Mouse (Mus musculus) kidney, postnatal 0 days (tissue): ENCODE data around the gene Slc26a8. TPM values are rescaled to one million over a fixed set of nuclear protein-coding genes. Genes with fewer than 3 reads are reported as not detected.

Experiments
- ATAC-seq: fragments of 200-750 bp; cut with Nextera tagmentation; replicated peaks from 2 replicates; pipeline ENCODE4 v1.8.0; 2017; ENCODE audit warnings: low read depth, moderate number of reproducible peaks, moderate TSS enrichment, moderate library complexity; ENCODE audit not compliant: low FRiP score
- DNase-seq: peaks from one replicate; pipeline ENCODE4 v3.0.0-alpha.2; 2016; ENCODE audit warnings: low spot score
- H3K27ac ChIP-seq: fragments of 300-500 bp; sonication (generic); 2 replicates; pipeline ENCODE4 v1.5.1; 2014; ENCODE audit warnings: mild to moderate bottlenecking
- H3K27me3 ChIP-seq: fragments of 300-500 bp; sonication (generic); 2 replicates; pipeline ENCODE4 v1.6.1; 2014; ENCODE audit warnings: low read length, mixed read lengths; ENCODE audit not compliant: insufficient read depth
- H3K36me3 ChIP-seq: fragments of 300-500 bp; sonication (generic); 2 replicates; pipeline ENCODE4 v1.6.1; 2014; ENCODE audit warnings: low read length, mixed read lengths; ENCODE audit not compliant: insufficient read depth
- H3K4me1 ChIP-seq: fragments of 300-500 bp; sonication (generic); replicated peaks from 2 replicates; pipeline ENCODE4 v1.6.1; 2014; ENCODE audit warnings: antibody characterized with exemption, low read length, mixed read lengths; ENCODE audit not compliant: insufficient read depth
- H3K4me2 ChIP-seq: fragments of 300-500 bp; sonication (generic); 2 replicates; pipeline ENCODE4 v1.6.1; 2014; ENCODE audit warnings: mild to moderate bottlenecking, low read length, moderate library complexity, mixed read lengths
- H3K4me3 ChIP-seq: fragments of 300-500 bp; sonication (generic); replicated peaks from 2 replicates; pipeline ENCODE4 v1.5.1; 2014; ENCODE audit warnings: low read depth, low read length
- H3K9ac ChIP-seq: fragments of 300-500 bp; sonication (generic); 2 replicates; pipeline ENCODE4 v1.6.1; 2014; ENCODE audit warnings: low read depth, low read length
- H3K9me3 ChIP-seq: fragments of 300-500 bp; sonication (generic); replicated peaks from 2 replicates; pipeline ENCODE4 v1.6.1; 2016; ENCODE audit warnings: low read length, inconsistent platforms, mixed read lengths
- CTCF ChIP-seq: IDR thresholded peaks from 2 replicates; pipeline ENCODE4 v1.5.1; 2016; ENCODE audit warnings: antibody characterized with exemption, low read depth, mild to moderate bottlenecking, moderate library complexity
- WGBS: fragments of 180-500 bp; shearing (Covaris S2); extraction: QIAGEN DNeasy Blood & Tissue Kit; methylation state at CpG from one replicate; pipeline ENCODE4 v1.1.7; 2014; 5-methylcytosine and 5-hydroxymethylcytosine counted together
- polyA plus RNA-seq: library from polyadenylated mRNA; unstranded; fragments of >200 nt; fragmentation: Nextera tagmentation; extraction: Ambion mirVana; gene quantifications from 2 replicates; pipeline ENCODE4 v1.2.1, GENCODE M21; 2015

Gene Slc26a8
- polyA plus RNA-seq, 1 experiment from 2014 or later = 0.76 TPM

- Histone ChIP-seq H3K9me3 (no peaks in the 10 kb centered on the region), H3K4me1 (no peaks in the 10 kb centered on the region), H3K36me3 (no peaks in the 10 kb centered on the region), H3K27ac (peak overlapping the region; percentile 31; the same call in 1 of the 2 replicates), H3K27me3 (no peaks in the 10 kb centered on the region), H3K4me2 (no peak overlapping the region), H3K4me3 (no peak overlapping the region), H3K9ac (no peak overlapping the region)
- ATAC-seq = peak; percentile 60; the same call in 1 of the 2 replicates
- peak; percentile 18 for DNase-seq
- WGBS = 45% methylated on average over 13 of the region's 13 CpGs
- TF ChIP-seq CTCF = no peak
These were observed 7.5 kb downstream of the Slc26a8 start for GRCm38 (mm10) chr17:28682311-28683084.

DNA sequence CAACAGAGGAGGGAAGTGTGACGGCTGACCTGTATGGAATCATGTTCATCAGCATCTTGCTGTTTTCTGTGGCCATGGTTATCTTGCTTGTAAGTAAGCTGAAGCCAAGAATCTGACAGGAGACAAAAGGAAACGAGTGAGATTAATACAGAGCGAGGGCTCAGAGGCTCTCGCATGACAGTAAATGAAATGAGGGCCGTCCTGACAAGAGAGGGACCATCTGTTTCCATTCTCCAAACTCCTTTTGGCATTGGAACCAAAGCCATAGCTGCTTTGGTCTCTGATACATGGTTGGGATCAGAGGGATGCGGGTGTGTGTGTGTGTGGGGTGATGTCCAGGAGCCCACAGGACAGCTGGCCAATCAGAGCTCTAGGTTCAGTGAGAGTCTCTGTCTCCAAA is 30.5 kb downstream of the Slc26a8 start:
- Histone ChIP-seq H3K4me1 (no peaks in the 10 kb centered on the region), H3K4me3 (no peak overlapping the region), H3K27ac (no peak overlapping the region), H3K9ac (no peak overlapping the region), H3K36me3 (no peaks in the 10 kb centered on the region), H3K27me3 (no peaks in the 10 kb centered on the region), H3K9me3 (no peaks in the 10 kb centered on the region), H3K4me2 (no peak overlapping the region)
- no peak for TF ChIP-seq CTCF
- 31% methylated on average over 6 of the region's 6 CpGs for WGBS
- peak; percentile 66 for DNase-seq
- ATAC-seq = no peak

GRCm38 (mm10) chr17:28657936-28658335 is 32.1 kb downstream of the Slc26a8 start:
- Histone ChIP-seq H3K36me3 (no peaks in the 10 kb centered on the region), H3K4me2 (no peak overlapping the region), H3K9me3 (no peaks in the 10 kb centered on the region), H3K9ac (no peak overlapping the region), H3K27me3 (no peaks in the 10 kb centered on the region), H3K4me3 (no peak overlapping the region), H3K4me1 (no peaks in the 10 kb centered on the region), H3K27ac (no peak overlapping the region)
- 42% methylated on average over 4 of the region's 4 CpGs for WGBS
- DNase-seq (peak; percentile 32), ATAC-seq (no peak)
- TF ChIP-seq CTCF = no peak

DNA sequence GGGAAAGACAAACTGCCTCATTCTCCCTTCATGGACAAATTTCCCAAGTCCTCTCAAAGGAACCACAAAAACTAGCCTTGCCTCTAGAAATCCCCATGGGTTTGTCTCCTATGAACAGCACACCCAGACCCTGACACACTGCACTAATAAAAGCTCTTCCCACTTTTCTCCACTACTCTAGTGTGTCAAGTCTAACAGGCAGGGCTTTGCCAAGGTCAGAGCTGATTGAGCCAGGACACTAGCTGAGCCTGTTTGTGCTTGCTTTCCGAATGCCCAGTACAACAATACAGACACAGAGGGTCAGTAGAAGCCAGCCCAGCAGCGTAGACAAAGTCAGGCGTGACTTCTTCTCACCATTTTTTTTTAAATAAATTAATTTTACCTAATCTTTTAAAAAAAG is 39.8 kb downstream of the Slc26a8 start:
- TF ChIP-seq CTCF = no peak
- H3K36me3 ChIP-seq = no peaks in the 10 kb centered on the region
- no peak overlapping the region for H3K4me2 ChIP-seq
- no peaks in the 10 kb centered on the region for H3K9me3 ChIP-seq
- no peaks in the 10 kb centered on the region for H3K4me1 ChIP-seq
- ATAC-seq = no peak
- H3K27me3 ChIP-seq = no peaks in the 10 kb centered on the region
- WGBS = 86% methylated on average over 3 of the region's 3 CpGs
- H3K27ac ChIP-seq = no peak overlapping the region
- DNase-seq = no peak
- H3K4me3 ChIP-seq = no peak overlapping the region
- no peak overlapping the region for H3K9ac ChIP-seq

DNA sequence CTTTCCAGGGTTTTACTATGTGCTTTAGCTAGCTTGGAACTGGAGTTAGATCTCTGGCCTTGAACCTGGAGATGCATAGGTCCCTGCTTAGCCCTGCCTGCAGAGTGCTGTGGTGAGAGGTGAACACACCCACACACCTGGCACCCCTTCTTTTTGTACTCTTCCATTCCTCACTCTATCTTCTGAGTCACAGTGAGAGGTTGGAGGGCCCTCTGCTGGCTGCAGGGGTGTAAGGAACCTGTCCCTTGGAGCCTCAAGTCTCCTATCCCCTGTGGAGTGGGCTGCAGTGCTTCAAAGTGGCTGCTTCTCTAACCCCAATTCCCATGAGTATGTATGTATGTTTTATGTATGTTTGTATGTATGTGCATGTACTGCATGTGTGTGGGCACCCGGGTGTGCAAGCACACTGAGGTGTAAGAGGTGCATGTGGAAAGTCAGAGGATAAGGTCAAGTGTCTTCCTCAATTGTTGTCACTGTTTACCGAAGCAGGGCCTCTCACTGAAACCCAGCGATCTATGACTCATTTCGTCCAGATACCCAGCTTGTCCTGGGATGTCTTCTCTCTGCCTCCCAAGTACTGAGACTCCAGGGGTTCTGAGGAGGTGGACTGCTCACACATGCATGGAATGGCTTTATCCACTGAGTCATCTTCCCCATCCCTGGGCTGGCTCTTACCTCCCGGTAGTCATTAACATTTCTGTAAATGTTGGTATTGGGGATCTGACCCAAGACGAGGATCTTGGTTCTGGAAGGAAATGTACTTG is 41.2 kb downstream of the Slc26a8 start:
- 44% methylated on average over 6 of the region's 6 CpGs for WGBS
- DNase-seq (peak; percentile 51), ATAC-seq (no peak)
- Histone ChIP-seq H3K27me3 (no peaks in the 10 kb centered on the region), H3K36me3 (no peaks in the 10 kb centered on the region), H3K4me2 (no peak overlapping the region), H3K4me3 (no peak overlapping the region), H3K9me3 (no peaks in the 10 kb centered on the region), H3K27ac (no peak overlapping the region), H3K9ac (no peak overlapping the region), H3K4me1 (no peaks in the 10 kb centered on the region)
- TF ChIP-seq CTCF = peak; percentile 78

- no peak for DNase-seq
- Histone ChIP-seq H3K9ac (no peak overlapping the region), H3K4me2 (no peak overlapping the region), H3K9me3 (no peaks in the 10 kb centered on the region), H3K4me1 (no peaks in the 10 kb centered on the region), H3K27me3 (no peaks in the 10 kb centered on the region), H3K4me3 (no peak overlapping the region), H3K27ac (no peak overlapping the region), H3K36me3 (no peaks in the 10 kb centered on the region)
- no peak for ATAC-seq
- TF ChIP-seq CTCF = no peak
- WGBS = 65% methylated on average over 3 of the region's 3 CpGs
These were observed 43.8 kb downstream of the Slc26a8 start for GRCm38 (mm10) chr17:28646221-28646620.
